Mouse (Mus musculus): ENCODE data around the gene Olfr59. TPM values are rescaled to one million over a fixed set of nuclear protein-coding genes. Genes with fewer than 3 reads are reported as not detected.

Olfr59 gene
- polyA plus RNA-seq (2015; fragmentation: Nextera tagmentation; extraction: Ambion mirVana) = not detected in 2 replicates

DNA sequence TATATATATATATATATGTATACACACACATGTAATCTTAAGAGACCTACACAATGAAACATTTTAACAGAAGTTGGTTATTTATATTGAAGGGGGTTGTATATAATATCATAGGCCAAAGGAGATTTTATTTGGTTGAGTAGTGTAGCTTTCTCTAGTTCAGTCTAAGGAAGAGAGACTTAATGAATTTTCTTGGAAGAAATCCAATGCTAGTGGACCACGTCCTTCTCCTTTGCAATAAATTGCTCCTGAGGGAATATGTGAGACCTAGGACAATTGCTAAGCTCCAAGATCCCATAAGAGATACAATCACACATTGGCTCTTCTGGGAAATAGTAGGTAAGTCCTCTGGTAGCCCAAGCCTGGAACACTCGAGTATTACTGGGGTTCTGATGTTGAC lies at the start of gene Olfr59:
Gene Olfr59 (plus strand): TSS at position 301 of the 400 bp plus-strand sequence.
- Histone ChIP-seq H3K9me3 (peaks cover 10% of the 10 kb centered on the region), H3K4me3 (replicated peaks) (no peak within 1 kb of the TSS), H3K27ac (no peak within 1 kb of the TSS), H3K27me3 (no peaks in the 10 kb centered on the region), H3K36me3 (no peaks in the 10 kb centered on the region), H3K4me1 (replicated peaks) (no peaks in the 10 kb centered on the region), H3K9ac (replicated peaks) (no peak within 1 kb of the TSS), H3K4me2 (replicated peaks) (no peak within 1 kb of the TSS)
- ATAC-seq = no peak
- 67% methylated on average over 2 of the region's 2 CpGs for WGBS

DNA sequence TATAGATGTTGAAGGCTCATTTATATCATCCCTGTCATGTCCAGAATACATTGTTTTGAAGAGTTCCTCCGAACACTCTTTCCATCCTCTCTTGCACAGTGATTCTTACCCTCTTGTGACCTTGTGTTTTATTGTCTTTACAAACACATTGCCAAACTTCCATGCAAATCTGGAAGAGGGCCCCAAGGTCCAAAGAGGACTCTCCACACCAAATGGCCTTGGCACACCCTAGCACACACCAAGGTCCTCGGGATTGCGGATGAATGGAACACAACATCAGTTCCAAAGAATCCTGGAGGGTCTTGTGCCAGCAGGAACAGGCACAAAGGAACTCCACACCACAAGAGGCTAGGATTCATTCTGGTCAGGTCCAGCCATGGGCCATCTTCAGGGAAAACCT lies 42.3 kb upstream of the Olfr59 start:
- no peaks in the 10 kb centered on the region for H3K27me3 ChIP-seq
- no peak overlapping the region for H3K9ac ChIP-seq (replicated peaks)
- no peak overlapping the region for H3K4me2 ChIP-seq (replicated peaks)
- no peak overlapping the region for H3K27ac ChIP-seq
- no peak for ATAC-seq
- no peaks in the 10 kb centered on the region for H3K36me3 ChIP-seq
- H3K9me3 ChIP-seq = peaks cover 20% of the 10 kb centered on the region
- no peak overlapping the region for H3K4me3 ChIP-seq (replicated peaks)
- 87% methylated on average over 3 of the region's 3 CpGs for WGBS
- no peaks in the 10 kb centered on the region for H3K4me1 ChIP-seq (replicated peaks)

DNA sequence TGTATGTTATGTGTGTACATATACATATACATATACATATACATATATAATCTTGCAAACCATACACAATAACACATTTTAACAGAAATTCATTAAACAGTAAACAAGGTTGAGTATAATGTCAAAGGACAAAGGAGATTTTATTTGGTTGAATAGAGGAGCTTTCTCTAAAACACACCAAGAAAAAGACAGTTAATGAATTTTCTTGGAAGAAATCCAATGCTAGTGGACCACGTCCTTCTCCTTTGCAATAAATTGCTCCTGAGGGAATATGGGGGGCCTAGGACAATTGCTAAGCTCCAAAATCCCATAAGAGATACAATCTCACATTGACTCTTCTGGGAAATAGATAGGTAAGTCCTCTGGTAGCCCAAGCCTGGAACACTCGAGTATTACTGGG lies 24.0 kb upstream of the Olfr59 start, which contains the start of gene Olfr406:
Gene Olfr406 (plus strand): TSS at position 301 of the 400 bp plus-strand sequence.
- ATAC-seq = no peak
- H3K9ac ChIP-seq (replicated peaks) = no peak within 1 kb of the TSS
- WGBS = 50% methylated on average over 2 of the region's 2 CpGs
- no peaks in the 10 kb centered on the region for H3K36me3 ChIP-seq
- H3K4me3 ChIP-seq (replicated peaks) = no peak within 1 kb of the TSS
- H3K9me3 ChIP-seq = peaks cover 6% of the 10 kb centered on the region
- H3K4me2 ChIP-seq (replicated peaks) = no peak within 1 kb of the TSS
- no peak within 1 kb of the TSS for H3K27ac ChIP-seq
- no peaks in the 10 kb centered on the region for H3K27me3 ChIP-seq
- no peaks in the 10 kb centered on the region for H3K4me1 ChIP-seq (replicated peaks)

DNA sequence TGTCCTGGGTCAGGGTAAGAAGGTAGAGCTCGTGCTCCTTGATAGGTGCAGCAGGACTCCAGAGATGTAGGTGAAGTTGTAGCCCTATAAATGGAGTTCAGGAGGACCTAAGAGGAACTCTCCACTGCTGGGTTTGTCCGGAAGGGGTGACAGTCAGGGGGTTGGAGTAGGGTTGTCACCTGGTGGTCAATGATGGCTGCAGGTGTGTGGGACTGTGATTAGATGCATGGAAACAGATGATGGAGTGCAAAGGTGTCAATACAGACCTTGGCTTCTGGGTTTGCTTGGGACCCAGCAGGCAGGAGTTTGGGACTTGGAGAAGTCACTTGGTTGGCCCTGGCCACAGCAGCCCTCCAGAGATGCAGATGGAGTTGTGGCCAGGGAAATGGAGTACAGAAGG lies 3.7 kb downstream of the Olfr59 start:
- Histone ChIP-seq H3K4me3 (replicated peaks) (no peak overlapping the region), H3K9ac (replicated peaks) (no peak overlapping the region), H3K4me1 (replicated peaks) (no peaks in the 10 kb centered on the region), H3K9me3 (peaks cover 6% of the 10 kb centered on the region; the same call in 1 of the 2 replicates), H3K27ac (no peak overlapping the region), H3K4me2 (replicated peaks) (no peak overlapping the region), H3K27me3 (no peaks in the 10 kb centered on the region), H3K36me3 (no peaks in the 10 kb centered on the region)
- 79% methylated on average over 2 of the region's 2 CpGs for WGBS
- no peak for ATAC-seq

DNA sequence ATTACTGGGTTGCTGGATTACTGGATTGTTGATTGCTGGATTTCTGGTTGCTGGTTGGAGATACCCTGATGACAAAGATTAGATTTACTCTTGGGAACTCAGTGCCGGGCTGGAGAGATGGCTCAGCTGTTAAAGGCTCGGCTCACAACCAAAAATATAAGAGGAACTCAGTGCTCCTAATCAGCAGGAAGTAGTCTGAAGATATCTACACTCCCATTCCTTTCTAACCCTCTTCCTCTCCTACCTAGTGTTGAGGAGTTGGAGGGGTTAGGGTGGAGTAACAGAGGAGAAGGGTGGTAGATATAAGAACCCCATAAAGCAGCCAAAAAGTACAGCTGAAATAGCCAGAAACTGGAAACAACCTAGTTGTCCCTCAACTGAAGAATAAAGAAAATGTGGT lies 42.5 kb downstream of the Olfr59 start:
- Histone ChIP-seq H3K27me3 (no peaks in the 10 kb centered on the region), H3K9me3 (0 out of 2 replicates have a peak, but pooled peaks cover 5% of the 10 kb centered on the region), H3K27ac (no peak overlapping the region), H3K36me3 (no peaks in the 10 kb centered on the region), H3K9ac (replicated peaks) (no peak overlapping the region), H3K4me2 (replicated peaks) (no peak overlapping the region), H3K4me1 (replicated peaks) (no peaks in the 10 kb centered on the region), H3K4me3 (replicated peaks) (no peak overlapping the region)
- WGBS = 91% methylated on average over 2 of the region's 2 CpGs
- no peak for ATAC-seq

GRCm38 (mm10) chr11:74328781-74329180 lies 45.2 kb downstream of the Olfr59 start:
- no peaks in the 10 kb centered on the region for H3K36me3 ChIP-seq
- no peak overlapping the region for H3K9ac ChIP-seq (replicated peaks)
- H3K4me2 ChIP-seq (replicated peaks) = no peak overlapping the region
- no peak overlapping the region for H3K4me3 ChIP-seq (replicated peaks)
- ATAC-seq = no peak
- no peaks in the 10 kb centered on the region for H3K27me3 ChIP-seq
- H3K9me3 ChIP-seq = 0 out of 2 replicates have a peak, but pooled peaks cover 5% of the 10 kb centered on the region
- no peak overlapping the region for H3K27ac ChIP-seq
- H3K4me1 ChIP-seq (replicated peaks) = no peaks in the 10 kb centered on the region

DNA sequence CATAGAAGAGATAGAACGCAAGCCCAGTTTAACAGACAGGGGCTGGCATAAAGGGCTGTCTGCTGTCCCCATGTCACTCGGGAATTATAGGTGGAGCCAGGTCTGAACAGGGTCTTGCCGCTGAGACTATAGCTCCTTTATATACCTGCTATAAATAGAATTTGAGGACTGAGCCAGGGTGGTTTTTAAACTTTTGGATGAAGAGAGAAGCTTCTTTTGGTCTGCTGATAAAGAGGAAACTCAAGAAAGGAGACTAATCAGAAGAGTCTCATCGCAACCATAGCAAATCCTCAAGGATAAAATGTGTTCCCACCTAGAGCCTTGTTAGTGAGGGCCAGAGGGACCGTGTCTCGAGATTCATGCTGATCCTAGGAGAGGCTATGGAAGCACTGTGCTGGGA lies 54.4 kb downstream of the Olfr59 start, which contains the start of gene Olfr410:
Gene Olfr410 (minus strand): TSS at position 101 of the 400 bp plus-strand sequence.
- Histone ChIP-seq H3K4me1 (replicated peaks) (no peaks in the 10 kb centered on the region), H3K4me3 (replicated peaks) (no peak within 1 kb of the TSS), H3K4me2 (replicated peaks) (no peak within 1 kb of the TSS), H3K27ac (no peak within 1 kb of the TSS), H3K9ac (replicated peaks) (no peak within 1 kb of the TSS), H3K9me3 (no peaks in the 10 kb centered on the region), H3K27me3 (no peaks in the 10 kb centered on the region), H3K36me3 (no peaks in the 10 kb centered on the region)
- ATAC-seq = no peak
- WGBS = 77% methylated on average over 6 of the region's 6 CpGs

Other genes starting within 250 kb of the Olfr59 start
- gene Olfr139, start 227.2 kb upstream of the Olfr59 start, polyA plus RNA-seq (2015; fragmentation: Nextera tagmentation; extraction: Ambion mirVana) = not detected in 2 replicates
- gene Olfr399, start 227.1 kb upstream of the Olfr59 start, polyA plus RNA-seq (2015; fragmentation: Nextera tagmentation; extraction: Ambion mirVana) = not detected in 2 replicates
- gene Zfp616, start 213.8 kb upstream of the Olfr59 start, polyA plus RNA-seq (2015; fragmentation: Nextera tagmentation; extraction: Ambion mirVana) = not detected in 2 replicates
- gene Olfr401, start 170.0 kb upstream of the Olfr59 start, polyA plus RNA-seq (2015; fragmentation: Nextera tagmentation; extraction: Ambion mirVana) = not detected in 2 replicates
- gene Olfr402, start 130.2 kb upstream of the Olfr59 start, polyA plus RNA-seq (2015; fragmentation: Nextera tagmentation; extraction: Ambion mirVana) = not detected in 2 replicates
- gene Olfr403, start 97.5 kb upstream of the Olfr59 start, polyA plus RNA-seq (2015; fragmentation: Nextera tagmentation; extraction: Ambion mirVana) = not detected in 2 replicates
- gene Olfr43, start 72.4 kb upstream of the Olfr59 start, polyA plus RNA-seq (2015; fragmentation: Nextera tagmentation; extraction: Ambion mirVana) = not detected in 2 replicates
- not detected in 2 replicates for gene Olfr406, start 23.9 kb upstream of the Olfr59 start, polyA plus RNA-seq (2015; fragmentation: Nextera tagmentation; extraction: Ambion mirVana)
- not detected in 2 replicates for gene Olfr410, start 54.3 kb downstream of the Olfr59 start, polyA plus RNA-seq (2015; fragmentation: Nextera tagmentation; extraction: Ambion mirVana)
- gene Olfr411, start 68.9 kb downstream of the Olfr59 start, polyA plus RNA-seq (2015; fragmentation: Nextera tagmentation; extraction: Ambion mirVana) = not detected in 2 replicates
- gene Olfr412, start 78.3 kb downstream of the Olfr59 start, polyA plus RNA-seq (2015; fragmentation: Nextera tagmentation; extraction: Ambion mirVana) = not detected in 2 replicates